Mouse (Mus musculus) small intestine, adult 2 months (tissue): ENCODE data around the gene Cntnap2. TPM values are rescaled to one million over a fixed set of nuclear protein-coding genes. Genes with fewer than 3 reads are reported as not detected.
A peak's percentile ranks its signal among the peaks of the same experiment; 100 is the strongest.

ENCODE experiments used
- H3K27ac ChIP-seq: fragments of 200-500 bp; 2 replicates; pipeline ENCODE4 v1.5.1; 2012; ENCODE audit warnings: low read depth, low read length, control low read depth, inconsistent platforms; ENCODE audit not compliant: insufficient read depth
- H3K27me3 ChIP-seq: fragments of 200-500 bp; 2 replicates; pipeline ENCODE4 v1.6.1; 2012; ENCODE audit warnings: mild to moderate bottlenecking, moderate library complexity, low read length, inconsistent platforms; ENCODE audit not compliant: control insufficient read depth, insufficient read depth
- H3K36me3 ChIP-seq: fragments of 200-500 bp; 2 replicates; pipeline ENCODE4 v1.6.1; 2012; ENCODE audit warnings: mild to moderate bottlenecking, low read length, control low read depth, inconsistent platforms; ENCODE audit not compliant: control insufficient read depth, insufficient read depth
- H3K4me1 ChIP-seq: fragments of 200-500 bp; 2 replicates; pipeline ENCODE4 v1.6.1; 2012; ENCODE audit warnings: low read length, inconsistent platforms, mixed read lengths; ENCODE audit not compliant: control insufficient read depth, insufficient read depth, insufficient read length
- H3K4me3 ChIP-seq: fragments of 200-500 bp; 2 replicates; pipeline ENCODE4 v1.5.1; 2012; ENCODE audit warnings: low read depth, mild to moderate bottlenecking, control low read depth, inconsistent platforms, low read length, moderate library complexity
- CTCF ChIP-seq: fragments of 200-500 bp; IDR thresholded peaks from 2 replicates; pipeline ENCODE4 v1.5.1; 2012; ENCODE audit warnings: low read depth, mild to moderate bottlenecking, control low read depth, inconsistent platforms, low read length, moderate library complexity, mixed read lengths; ENCODE audit not compliant: insufficient replicate concordance, insufficient read length; ENCODE audit errors: extremely low read depth
- POLR2A ChIP-seq: fragments of 200-500 bp; IDR thresholded peaks from 2 replicates; pipeline ENCODE4 v1.6.1; 2012; ENCODE audit warnings: low read depth, mild to moderate bottlenecking, control low read depth, inconsistent platforms, low read length, moderate library complexity
- WGBS: fragments of 180-500 bp; shearing (Covaris S2); methylation state at CpG from one replicate; pipeline ENCODE4 v1.1.7; 2018; 5-methylcytosine and 5-hydroxymethylcytosine counted together
- polyA plus RNA-seq: library from polyadenylated mRNA; depleted of rRNA; stranded (reverse); fragments of >200 nt; gene quantifications from 2 replicates; pipeline ENCODE4 v1.2.3, GENCODE M21; 2012

Gene Cntnap2
- polyA plus RNA-seq, 1 experiment: 0.20 TPM

DNA sequence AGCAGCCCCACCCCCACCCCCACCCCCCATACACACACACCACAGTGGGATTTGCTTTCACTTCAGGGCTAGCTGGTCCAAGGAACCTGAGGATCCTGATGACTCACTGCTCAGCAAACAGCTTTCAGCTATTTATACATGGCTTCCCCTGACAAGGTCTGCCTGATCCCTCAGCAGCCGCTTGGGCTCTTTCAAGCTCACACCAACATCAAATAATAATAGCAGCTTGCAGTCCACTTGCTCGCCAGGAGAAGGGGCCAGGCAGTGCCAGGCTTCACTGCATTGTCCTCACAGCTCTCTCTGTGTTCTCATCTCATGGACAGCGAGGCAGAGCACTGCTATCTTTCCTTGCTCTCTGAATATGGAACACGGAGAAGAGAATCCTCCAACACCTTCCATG is 2273.9 kb downstream of the Cntnap2 start:
- 57% methylated on average over 4 of the region's 4 CpGs for WGBS
- no peak overlapping the region for H3K4me3 ChIP-seq
- no peak for TF ChIP-seq POLR2A
- no peak for TF ChIP-seq CTCF
- no peaks in the 10 kb centered on the region for H3K27me3 ChIP-seq
- peaks cover 6% of the 10 kb centered on the region; the same call in 1 of the 2 replicates for H3K4me1 ChIP-seq
- H3K27ac ChIP-seq: no peak overlapping the region
- no peaks in the 10 kb centered on the region for H3K36me3 ChIP-seq

DNA sequence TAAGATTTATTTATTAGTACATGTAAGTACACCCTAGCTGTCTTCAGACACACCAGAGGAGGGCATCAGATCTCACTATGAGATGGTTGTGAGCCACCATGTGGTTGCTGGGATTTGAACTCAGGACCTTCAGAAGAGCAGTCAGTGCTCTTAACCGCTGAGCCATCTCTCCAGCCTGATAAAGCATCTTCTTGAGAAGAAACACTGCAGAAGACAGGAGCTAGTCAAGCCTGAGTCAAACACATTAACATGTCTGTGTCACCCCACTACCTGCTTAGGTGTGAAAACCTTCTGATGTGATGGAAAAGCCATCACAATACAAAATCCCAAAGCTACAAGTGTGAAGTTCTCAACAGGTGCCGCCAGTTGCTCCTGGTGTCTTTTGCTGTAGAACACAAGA is 2275.2 kb downstream of the Cntnap2 start:
- Histone ChIP-seq H3K27ac (no peak overlapping the region), H3K4me3 (no peak overlapping the region), H3K27me3 (no peaks in the 10 kb centered on the region), H3K4me1 (peaks cover 10% of the 10 kb centered on the region; the same call in 1 of the 2 replicates), H3K36me3 (no peaks in the 10 kb centered on the region)
- WGBS: 87% methylated on average over 2 of the region's 2 CpGs
- TF ChIP-seq CTCF (no peak), POLR2A (no peak)

- no peak overlapping the region for H3K4me3 ChIP-seq
- TF ChIP-seq POLR2A: no peak
- TF ChIP-seq CTCF: no peak
- H3K4me1 ChIP-seq: peaks cover 14% of the 10 kb centered on the region; the same call in 1 of the 2 replicates
- no peaks in the 10 kb centered on the region for H3K27me3 ChIP-seq
- no peak overlapping the region for H3K27ac ChIP-seq
- H3K36me3 ChIP-seq: no peaks in the 10 kb centered on the region
- 24% methylated on average over 4 of the region's 4 CpGs for WGBS
Observed at GRCm38 (mm10) chr6:47337300-47337699, 2278.1 kb downstream of the Cntnap2 start.

DNA sequence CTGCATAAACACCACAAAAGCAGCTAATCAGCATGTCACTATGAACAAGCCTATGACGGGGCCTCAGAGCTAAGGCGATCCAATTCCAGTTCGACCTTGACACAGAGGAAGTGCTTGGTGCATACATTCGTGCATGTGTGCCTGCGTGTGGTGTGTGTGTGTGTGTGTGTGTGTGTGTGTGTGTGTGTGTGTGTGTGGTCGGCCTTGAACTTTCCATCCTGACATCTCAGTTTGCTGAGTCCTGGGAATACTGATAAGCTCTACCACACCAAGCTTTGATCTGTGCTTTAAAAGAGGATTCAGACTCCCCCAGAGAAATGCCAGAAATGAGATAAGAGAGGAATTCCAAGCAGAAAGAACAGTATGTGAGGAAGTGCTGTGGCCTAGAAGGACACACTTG is 2279.0 kb downstream of the Cntnap2 start:
- TF ChIP-seq CTCF (no peak), POLR2A (no peak)
- 24% methylated on average over 6 of the region's 6 CpGs for WGBS
- Histone ChIP-seq H3K36me3 (no peaks in the 10 kb centered on the region), H3K4me3 (no peak overlapping the region), H3K4me1 (peaks cover 17% of the 10 kb centered on the region; the same call in 1 of the 2 replicates), H3K27ac (peak overlapping the region; percentile 38; the same call in 1 of the 2 replicates), H3K27me3 (no peaks in the 10 kb centered on the region)

DNA sequence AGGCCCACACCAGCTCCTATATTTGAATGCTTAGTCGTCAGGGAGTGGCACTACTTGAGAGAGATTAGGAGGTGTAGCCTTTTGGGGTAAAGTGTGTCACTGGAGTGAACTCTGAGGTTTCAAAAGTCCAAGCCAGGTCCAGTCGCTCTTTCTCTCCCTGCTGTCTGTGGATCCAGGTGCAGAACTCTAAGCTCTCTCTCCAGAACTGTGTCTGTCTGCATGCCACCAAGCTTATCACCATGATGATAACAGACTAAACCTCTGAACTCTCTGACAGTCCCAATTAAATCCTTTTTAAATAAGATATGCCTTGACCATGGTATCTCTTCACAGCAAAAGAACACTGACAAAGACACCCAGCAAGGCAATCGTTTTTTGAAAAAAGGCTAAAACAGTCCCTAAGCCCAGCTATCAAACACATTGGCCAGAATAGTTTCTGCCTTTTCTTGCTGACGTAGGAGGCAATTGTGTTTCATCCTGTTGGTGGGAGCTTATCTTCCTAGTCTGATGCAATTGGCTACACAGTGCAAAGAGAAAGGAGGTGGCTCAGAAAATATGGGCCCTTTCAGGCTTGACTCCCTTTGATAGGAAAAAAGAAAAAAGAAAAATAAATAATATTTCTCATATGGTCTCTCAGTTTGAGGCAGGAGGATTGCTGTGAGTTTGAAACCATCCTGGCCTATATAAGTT is 2281.8 kb downstream of the Cntnap2 start:
- no peak overlapping the region for H3K4me3 ChIP-seq
- no peaks in the 10 kb centered on the region for H3K36me3 ChIP-seq
- TF ChIP-seq POLR2A (no peak), CTCF (no peak)
- 18% methylated on average over 4 of the region's 4 CpGs for WGBS
- H3K27ac ChIP-seq: peak overlapping the region; percentile 94
- H3K4me1 ChIP-seq: peaks cover 20% of the 10 kb centered on the region; the same call in 1 of the 2 replicates
- no peaks in the 10 kb centered on the region for H3K27me3 ChIP-seq

DNA sequence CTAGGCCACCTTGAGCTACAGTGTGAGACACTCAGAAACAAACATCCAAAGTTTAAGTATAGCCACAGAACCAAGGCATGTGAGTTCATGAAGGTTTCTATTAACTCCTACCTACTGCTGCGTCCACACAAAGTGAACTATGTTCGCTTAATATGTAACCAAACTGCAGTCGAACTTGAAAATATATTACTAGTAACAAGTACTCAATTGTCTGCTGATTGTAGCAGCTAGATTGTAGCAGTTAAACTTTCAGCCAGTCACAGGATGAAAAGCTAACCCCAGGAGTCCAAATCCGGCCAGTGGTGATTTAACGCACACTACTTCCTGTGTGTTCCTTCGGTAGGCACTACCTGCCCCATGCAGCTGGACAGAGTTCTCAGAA is 2282.3 kb downstream of the Cntnap2 start:
- 32% methylated on average over 6 of the region's 6 CpGs for WGBS

DNA sequence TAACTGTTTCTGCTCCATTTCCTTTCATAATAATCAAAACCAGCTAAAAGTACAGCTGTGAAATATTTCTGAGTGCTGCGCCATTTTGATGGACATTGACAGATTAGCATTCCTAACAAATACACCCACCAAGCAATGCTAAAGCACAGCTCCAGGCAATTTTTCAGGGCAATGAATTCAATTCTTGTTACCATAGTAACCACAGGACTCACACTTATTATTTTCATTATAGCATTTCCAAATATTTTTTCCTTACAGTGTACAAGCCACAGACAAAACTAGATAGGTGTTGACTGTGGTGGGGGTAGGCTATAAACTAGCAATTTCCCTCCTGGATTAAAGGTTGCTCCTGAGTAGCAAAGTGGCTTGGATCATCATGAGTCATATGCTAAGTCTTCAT is 2284.1 kb downstream of the Cntnap2 start:
- TF ChIP-seq CTCF: no peak
- no peak for TF ChIP-seq POLR2A

More for the DNA sequence above, 2282.3 kb downstream of the Cntnap2 start:
- Histone ChIP-seq H3K27me3 (no peaks in the 10 kb centered on the region), H3K27ac (peak overlapping the region; percentile 94), H3K4me1 (peaks cover 20% of the 10 kb centered on the region; the same call in 1 of the 2 replicates), H3K36me3 (no peaks in the 10 kb centered on the region), H3K4me3 (no peak overlapping the region)
- TF ChIP-seq CTCF (no peak), POLR2A (no peak)

More for the DNA sequence above, 2284.1 kb downstream of the Cntnap2 start:
- Histone ChIP-seq H3K36me3 (no peaks in the 10 kb centered on the region), H3K27ac (no peak overlapping the region), H3K4me3 (no peak overlapping the region), H3K27me3 (no peaks in the 10 kb centered on the region), H3K4me1 (peaks cover 11% of the 10 kb centered on the region; the same call in 1 of the 2 replicates)
- 100% methylated on average over 1 of the region's 1 CpGs for WGBS
